Mouse (Mus musculus): ENCODE measurements around the gene Nav2. TPM values are rescaled to one million over a fixed set of nuclear protein-coding genes. Genes with fewer than 3 reads are reported as not detected.

Gene Nav2
- polyA plus RNA-seq, 1 experiment from 2014 or later: 19.7 TPM

GRCm38 (mm10) chr7:49639864-49640708, 731.6 kb downstream of the Nav2 start:
- H3K9me3 ChIP-seq (ENCODE audit: low read depth, low read length): no peaks in the 10 kb centered on the region
- no peak overlapping the region for H3K9ac ChIP-seq
- H3K27me3 ChIP-seq (ENCODE audit: insufficient read depth, low read length): peaks cover 62% of the 10 kb centered on the region
- no peak overlapping the region for H3K4me2 ChIP-seq
- no peak for DNase-seq
- no peak for TF ChIP-seq CTCF (IDR thresholded peaks at IDR 0.05; ENCODE audit: low read depth)
- H3K4me1 ChIP-seq (ENCODE audit: insufficient read depth): no peaks in the 10 kb centered on the region
- no peak overlapping the region for H3K4me3 ChIP-seq (ENCODE audit: low read depth, low read length)
- H3K27ac ChIP-seq (ENCODE audit: low read depth): no peak overlapping the region
- 19% methylated on average over 18 of the region's 18 CpGs for WGBS
- no peaks in the 10 kb centered on the region for H3K36me3 ChIP-seq (ENCODE audit: insufficient read depth)
- no peak for ATAC-seq (ENCODE audit: insufficient read depth)

- H3K4me2 ChIP-seq: no peak overlapping the region
- H3K4me3 ChIP-seq (ENCODE audit: low read depth, low read length): no peak overlapping the region
- ATAC-seq (ENCODE audit: insufficient read depth) (no peak), DNase-seq (no peak)
- H3K36me3 ChIP-seq (ENCODE audit: insufficient read depth): no peaks in the 10 kb centered on the region
- H3K4me1 ChIP-seq (ENCODE audit: insufficient read depth): no peaks in the 10 kb centered on the region
- WGBS: 18% methylated on average over 3 of the region's 3 CpGs
- H3K27me3 ChIP-seq (ENCODE audit: insufficient read depth, low read length): peaks cover 55% of the 10 kb centered on the region
- TF ChIP-seq CTCF (IDR thresholded peaks at IDR 0.05; ENCODE audit: low read depth): no peak
- H3K9me3 ChIP-seq (ENCODE audit: low read depth, low read length): no peaks in the 10 kb centered on the region
- H3K9ac ChIP-seq: no peak overlapping the region
- no peak overlapping the region for H3K27ac ChIP-seq (ENCODE audit: low read depth)
Measured at GRCm38 (mm10) chr7:49640709-49641305, 732.3 kb downstream of the Nav2 start.

Other genes starting within 250 kb of the Nav2 start
- 36.2 and 40.8 TPM in 2 replicates for gene Zdhhc13, start 119.7 kb upstream of the Nav2 start, polyA plus RNA-seq (2014; fragmentation: Nextera tagmentation; extraction: Ambion mirVana)
- 1.9 and 31.7 TPM in 2 replicates for gene Csrp3, start 60.7 kb upstream of the Nav2 start, polyA plus RNA-seq (2014; fragmentation: Nextera tagmentation; extraction: Ambion mirVana)
- 26.0 and 27.8 TPM in 2 replicates for gene E2f8, start 27.1 kb upstream of the Nav2 start, polyA plus RNA-seq (2014; fragmentation: Nextera tagmentation; extraction: Ambion mirVana)